Mouse (Mus musculus): ENCODE measurements around the gene Rffl. TPM values are rescaled to one million over a fixed set of nuclear protein-coding genes. Genes with fewer than 3 reads are reported as not detected.

Gene Rffl
- polyA plus RNA-seq, 1 experiment from 2014 or later: 16.6 TPM

DNA sequence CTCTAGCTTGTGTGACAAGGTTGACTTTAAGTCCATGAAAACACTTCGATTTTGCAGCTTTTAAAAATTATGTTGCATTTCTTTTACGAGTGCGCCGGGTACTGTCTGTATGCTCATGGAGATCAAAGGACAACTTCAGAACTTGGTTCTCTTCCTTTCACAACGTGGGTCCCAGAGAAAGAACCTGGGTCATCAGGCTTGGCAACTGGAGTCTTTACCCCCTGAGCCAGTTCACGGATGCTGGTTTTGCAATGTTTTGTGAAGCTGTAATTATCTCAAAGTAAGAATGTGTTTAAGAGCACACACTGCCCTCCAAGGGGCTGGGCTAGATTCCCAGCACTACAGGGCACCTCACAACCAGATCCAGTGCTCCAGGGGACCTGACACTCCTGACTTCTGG, 16.9 kb downstream of the Rffl start:
- no peak for ATAC-seq (ENCODE audit: low FRiP score)
- no peak overlapping the region for H3K4me2 ChIP-seq

GRCm38 (mm10) chr11:82852958-82853357, 18.1 kb downstream of the Rffl start:
- Histone ChIP-seq H3K36me3 (replicated peaks) (no peaks in the 10 kb centered on the region), H3K4me1 (peaks cover 33% of the 10 kb centered on the region), H3K4me2 (no peak overlapping the region), H3K9ac (no peak overlapping the region), H3K4me3 (replicated peaks) (no peak overlapping the region), H3K27ac (no peak overlapping the region), H3K27me3 (no peaks in the 10 kb centered on the region), H3K9me3 (no peaks in the 10 kb centered on the region)
- ATAC-seq (ENCODE audit: low FRiP score): no peak
- 91% methylated on average over 7 of the region's 7 CpGs for WGBS

More for the DNA sequence above, 16.9 kb downstream of the Rffl start:
- WGBS: 85% methylated on average over 6 of the region's 6 CpGs
- no peaks in the 10 kb centered on the region for H3K9me3 ChIP-seq
- no peak overlapping the region for H3K27ac ChIP-seq
- no peak overlapping the region for H3K4me3 ChIP-seq (replicated peaks)
- H3K9ac ChIP-seq: no peak overlapping the region
- no peaks in the 10 kb centered on the region for H3K36me3 ChIP-seq (replicated peaks)
- peaks cover 33% of the 10 kb centered on the region for H3K4me1 ChIP-seq
- no peaks in the 10 kb centered on the region for H3K27me3 ChIP-seq

DNA sequence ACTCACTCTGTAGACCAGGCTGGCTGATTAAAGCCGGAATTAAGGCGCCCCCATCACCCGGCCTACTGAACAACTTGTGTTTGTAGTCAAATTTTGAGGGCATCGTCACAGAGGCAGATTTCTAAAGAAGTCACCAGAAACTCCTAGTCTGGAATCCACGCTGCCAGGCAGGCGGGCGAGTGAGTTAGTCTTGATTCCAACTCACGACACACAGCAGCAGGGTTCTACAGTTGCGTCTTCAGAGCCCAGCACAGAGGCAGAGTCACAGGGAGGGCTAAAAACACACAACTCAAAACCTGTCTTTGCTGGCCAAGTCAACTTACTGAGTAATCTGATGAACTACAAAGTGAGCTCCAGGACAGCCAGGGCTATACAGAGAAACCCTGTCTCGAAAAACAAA, 18.5 kb downstream of the Rffl start:
- WGBS: 88% methylated on average over 10 of the region's 10 CpGs
- H3K4me1 ChIP-seq: peaks cover 37% of the 10 kb centered on the region
- no peak overlapping the region for H3K9ac ChIP-seq
- no peaks in the 10 kb centered on the region for H3K36me3 ChIP-seq (replicated peaks)
- no peaks in the 10 kb centered on the region for H3K27me3 ChIP-seq
- H3K4me3 ChIP-seq (replicated peaks): no peak overlapping the region
- no peaks in the 10 kb centered on the region for H3K9me3 ChIP-seq
- no peak for ATAC-seq (ENCODE audit: low FRiP score)
- H3K27ac ChIP-seq: no peak overlapping the region
- H3K4me2 ChIP-seq: no peak overlapping the region

- no peak overlapping the region for H3K27ac ChIP-seq
- H3K4me1 ChIP-seq: peaks cover 41% of the 10 kb centered on the region
- H3K4me3 ChIP-seq (replicated peaks): no peak overlapping the region
- no peak overlapping the region for H3K4me2 ChIP-seq
- no peak for ATAC-seq (ENCODE audit: low FRiP score)
- 92% methylated on average over 11 of the region's 11 CpGs for WGBS
- H3K9me3 ChIP-seq: no peaks in the 10 kb centered on the region
- no peak overlapping the region for H3K9ac ChIP-seq
- H3K27me3 ChIP-seq: no peaks in the 10 kb centered on the region
- H3K36me3 ChIP-seq (replicated peaks): no peaks in the 10 kb centered on the region
These were observed 18.9 kb downstream of the Rffl start for GRCm38 (mm10) chr11:82852115-82852514.

DNA sequence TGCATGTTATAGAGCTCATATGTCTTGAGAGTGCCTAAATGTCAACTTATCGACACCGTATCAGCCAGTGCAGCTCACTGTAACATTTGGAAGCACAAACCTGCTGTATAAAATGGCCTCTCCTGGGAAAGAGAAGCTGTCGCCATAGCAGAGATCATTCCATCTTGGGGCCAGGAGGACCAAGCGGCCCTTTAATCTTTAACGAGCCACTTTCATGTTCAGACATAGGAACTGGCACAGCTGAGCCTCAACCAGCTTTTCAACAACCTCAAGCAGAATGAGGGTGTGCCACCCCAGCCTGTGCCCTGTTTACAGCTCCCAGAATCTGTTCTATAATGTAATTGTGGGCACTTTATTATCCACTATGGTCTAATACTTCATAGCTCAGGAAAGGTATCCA, 20.8 kb downstream of the Rffl start:
- 0 out of 2 replicates have a peak, but pooled peaks cover 2% of the 10 kb centered on the region for H3K27me3 ChIP-seq
- peaks cover 45% of the 10 kb centered on the region for H3K4me1 ChIP-seq
- no peak overlapping the region for H3K4me2 ChIP-seq
- no peak for ATAC-seq (ENCODE audit: low FRiP score)
- 62% methylated on average over 5 of the region's 5 CpGs for WGBS
- no peak overlapping the region for H3K9ac ChIP-seq
- H3K27ac ChIP-seq: peak overlapping the region; percentile 42; the same call in 1 of the 2 replicates
- no peaks in the 10 kb centered on the region for H3K9me3 ChIP-seq
- H3K36me3 ChIP-seq (replicated peaks): no peaks in the 10 kb centered on the region
- no peak overlapping the region for H3K4me3 ChIP-seq (replicated peaks)

GRCm38 (mm10) chr11:82847571-82848000, 23.4 kb downstream of the Rffl start:
- Histone ChIP-seq H3K36me3 (replicated peaks) (no peaks in the 10 kb centered on the region), H3K27ac (0 out of 2 replicates have a peak overlapping the region, but pooled peaks have one; percentile 16), H3K9me3 (no peaks in the 10 kb centered on the region), H3K27me3 (0 out of 2 replicates have a peak, but pooled peaks cover 9% of the 10 kb centered on the region), H3K4me1 (peaks cover 51% of the 10 kb centered on the region), H3K4me2 (no peak overlapping the region), H3K4me3 (replicated peaks) (no peak overlapping the region), H3K9ac (no peak overlapping the region)
- 11% methylated on average over 6 of the region's 6 CpGs for WGBS
- ATAC-seq (ENCODE audit: low FRiP score): no peak

DNA sequence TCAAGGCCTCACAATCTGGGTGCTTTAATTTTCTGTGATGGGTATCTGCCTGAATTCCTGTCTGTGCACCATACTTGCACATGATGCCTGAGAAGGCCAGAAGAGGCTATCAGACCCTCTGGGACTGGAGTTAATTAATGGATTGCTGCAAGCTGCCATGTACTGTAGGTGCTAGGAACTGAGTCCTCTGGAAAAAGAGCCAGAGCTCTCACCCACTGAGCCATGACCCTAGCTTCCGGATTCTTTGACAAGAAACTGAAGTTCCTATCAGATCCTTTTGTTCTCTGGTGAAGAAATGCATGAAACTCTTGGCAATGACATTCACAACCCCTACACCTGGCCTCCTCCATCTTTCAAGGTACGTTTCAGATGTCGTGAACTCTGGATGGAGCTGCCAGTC, 24.1 kb downstream of the Rffl start:
- H3K4me2 ChIP-seq: no peak overlapping the region
- no peak overlapping the region for H3K4me3 ChIP-seq (replicated peaks)
- 0 out of 2 replicates have a peak, but pooled peaks cover 9% of the 10 kb centered on the region for H3K27me3 ChIP-seq
- no peak overlapping the region for H3K9ac ChIP-seq
- no peaks in the 10 kb centered on the region for H3K9me3 ChIP-seq
- WGBS: 64% methylated on average over 3 of the region's 3 CpGs
- ATAC-seq (ENCODE audit: low FRiP score): no peak
- 0 out of 2 replicates have a peak overlapping the region, but pooled peaks have one; percentile 16 for H3K27ac ChIP-seq
- H3K36me3 ChIP-seq (replicated peaks): no peaks in the 10 kb centered on the region
- H3K4me1 ChIP-seq: peaks cover 48% of the 10 kb centered on the region

- 39% methylated on average over 4 of the region's 4 CpGs for WGBS
These were observed 25.0 kb downstream of the Rffl start for GRCm38 (mm10) chr11:82846079-82846436.

DNA sequence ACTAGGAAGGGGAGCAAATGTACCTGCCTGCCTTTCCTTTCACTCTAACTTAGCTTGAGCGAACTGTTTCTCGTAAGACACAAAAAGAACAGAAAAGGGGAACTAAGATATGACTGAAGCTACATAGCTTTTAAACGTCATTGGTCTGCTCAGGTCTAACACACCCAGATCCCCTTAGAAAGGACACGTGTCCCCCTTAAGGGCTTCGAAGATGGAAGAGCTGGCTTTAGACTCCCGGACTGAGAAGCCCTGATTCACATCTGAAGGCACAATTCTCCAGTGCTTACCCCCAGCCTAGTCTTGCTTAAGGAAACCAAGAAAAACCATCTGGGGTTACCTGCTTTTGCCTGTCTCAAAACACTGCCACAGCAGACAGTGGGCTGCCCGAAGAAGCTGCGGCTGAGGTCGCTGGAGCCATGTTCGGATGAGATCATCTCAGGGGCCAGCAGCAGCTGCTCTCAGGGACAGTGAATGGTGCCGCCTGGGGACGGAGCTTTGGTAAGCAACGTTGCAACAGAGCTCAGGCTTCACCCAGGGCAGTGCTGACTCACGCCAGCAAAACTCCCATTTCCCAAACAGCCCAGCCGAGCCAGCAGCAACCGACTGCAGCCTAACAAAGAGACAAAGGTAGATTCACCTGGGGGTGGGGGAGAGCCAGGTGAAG, 25.5 kb downstream of the Rffl start:
- peak overlapping the region; percentile 50 for H3K27ac ChIP-seq
- peaks cover 35% of the 10 kb centered on the region for H3K4me1 ChIP-seq
- 0 out of 2 replicates have a peak overlapping the region, but pooled peaks have one; percentile 25 for H3K9ac ChIP-seq
- 0 out of 2 replicates have a peak, but pooled peaks cover 9% of the 10 kb centered on the region for H3K27me3 ChIP-seq
- H3K36me3 ChIP-seq (replicated peaks): no peaks in the 10 kb centered on the region
- WGBS: 28% methylated on average over 16 of the region's 16 CpGs
- H3K9me3 ChIP-seq: no peaks in the 10 kb centered on the region
- H3K4me2 ChIP-seq: peak overlapping the region; percentile 35
- peak; percentile 74 for ATAC-seq (ENCODE audit: low FRiP score)
- no peak overlapping the region for H3K4me3 ChIP-seq (replicated peaks)

More at GRCm38 (mm10) chr11:82846079-82846436, 25.0 kb downstream of the Rffl start:
- Histone ChIP-seq H3K4me3 (replicated peaks) (no peak overlapping the region), H3K4me1 (peaks cover 40% of the 10 kb centered on the region), H3K4me2 (peak overlapping the region; percentile 35; the same call in 1 of the 2 replicates), H3K27me3 (0 out of 2 replicates have a peak, but pooled peaks cover 9% of the 10 kb centered on the region), H3K9me3 (no peaks in the 10 kb centered on the region), H3K9ac (0 out of 2 replicates have a peak overlapping the region, but pooled peaks have one; percentile 25), H3K36me3 (replicated peaks) (no peaks in the 10 kb centered on the region), H3K27ac (peak overlapping the region; percentile 50; the same call in 1 of the 2 replicates)
- ATAC-seq (ENCODE audit: low FRiP score): no peak

- H3K9me3 ChIP-seq: no peaks in the 10 kb centered on the region
- peak overlapping the region; percentile 50; the same call in 1 of the 2 replicates for H3K27ac ChIP-seq
- WGBS: 75% methylated on average over 11 of the region's 11 CpGs
- H3K36me3 ChIP-seq (replicated peaks): no peaks in the 10 kb centered on the region
- 0 out of 2 replicates have a peak overlapping the region, but pooled peaks have one; percentile 13 for H3K4me2 ChIP-seq
- H3K27me3 ChIP-seq: 0 out of 2 replicates have a peak, but pooled peaks cover 9% of the 10 kb centered on the region
- ATAC-seq (ENCODE audit: low FRiP score): no peak
- peaks cover 29% of the 10 kb centered on the region for H3K4me1 ChIP-seq
- no peak overlapping the region for H3K4me3 ChIP-seq (replicated peaks)
- no peak overlapping the region for H3K9ac ChIP-seq
These were observed 26.1 kb downstream of the Rffl start for GRCm38 (mm10) chr11:82844771-82845414.

GRCm38 (mm10) chr11:82838511-82838910, 32.5 kb downstream of the Rffl start:
- no peak for ATAC-seq (ENCODE audit: low FRiP score)
- 61% methylated on average over 5 of the region's 5 CpGs for WGBS
- no peak overlapping the region for H3K4me2 ChIP-seq
- no peak overlapping the region for H3K27ac ChIP-seq
- no peak overlapping the region for H3K9ac ChIP-seq
- no peaks in the 10 kb centered on the region for H3K36me3 ChIP-seq (replicated peaks)
- H3K4me1 ChIP-seq: peaks cover 30% of the 10 kb centered on the region
- H3K4me3 ChIP-seq (replicated peaks): no peak overlapping the region
- H3K27me3 ChIP-seq: 0 out of 2 replicates have a peak, but pooled peaks cover 4% of the 10 kb centered on the region
- no peaks in the 10 kb centered on the region for H3K9me3 ChIP-seq

- Histone ChIP-seq H3K27ac (0 out of 2 replicates have a peak overlapping the region, but pooled peaks have one; percentile 56), H3K4me3 (replicated peaks) (no peak overlapping the region), H3K9me3 (no peaks in the 10 kb centered on the region), H3K27me3 (0 out of 2 replicates have a peak, but pooled peaks cover 4% of the 10 kb centered on the region), H3K36me3 (replicated peaks) (no peaks in the 10 kb centered on the region), H3K9ac (no peak overlapping the region), H3K4me1 (peaks cover 30% of the 10 kb centered on the region), H3K4me2 (no peak overlapping the region)
- 12% methylated on average over 7 of the region's 7 CpGs for WGBS
- ATAC-seq (ENCODE audit: low FRiP score): no peak
These were observed 33.2 kb downstream of the Rffl start for GRCm38 (mm10) chr11:82837848-82838247.
